Mouse (Mus musculus) thymus, postnatal 14 days (tissue): Measurements from ENCODE around the gene Pcx.

Experiments used
- DNase-seq: peaks from one replicate; pipeline ENCODE4 v3.0.0; 2021

The Pcx gene

DNA sequence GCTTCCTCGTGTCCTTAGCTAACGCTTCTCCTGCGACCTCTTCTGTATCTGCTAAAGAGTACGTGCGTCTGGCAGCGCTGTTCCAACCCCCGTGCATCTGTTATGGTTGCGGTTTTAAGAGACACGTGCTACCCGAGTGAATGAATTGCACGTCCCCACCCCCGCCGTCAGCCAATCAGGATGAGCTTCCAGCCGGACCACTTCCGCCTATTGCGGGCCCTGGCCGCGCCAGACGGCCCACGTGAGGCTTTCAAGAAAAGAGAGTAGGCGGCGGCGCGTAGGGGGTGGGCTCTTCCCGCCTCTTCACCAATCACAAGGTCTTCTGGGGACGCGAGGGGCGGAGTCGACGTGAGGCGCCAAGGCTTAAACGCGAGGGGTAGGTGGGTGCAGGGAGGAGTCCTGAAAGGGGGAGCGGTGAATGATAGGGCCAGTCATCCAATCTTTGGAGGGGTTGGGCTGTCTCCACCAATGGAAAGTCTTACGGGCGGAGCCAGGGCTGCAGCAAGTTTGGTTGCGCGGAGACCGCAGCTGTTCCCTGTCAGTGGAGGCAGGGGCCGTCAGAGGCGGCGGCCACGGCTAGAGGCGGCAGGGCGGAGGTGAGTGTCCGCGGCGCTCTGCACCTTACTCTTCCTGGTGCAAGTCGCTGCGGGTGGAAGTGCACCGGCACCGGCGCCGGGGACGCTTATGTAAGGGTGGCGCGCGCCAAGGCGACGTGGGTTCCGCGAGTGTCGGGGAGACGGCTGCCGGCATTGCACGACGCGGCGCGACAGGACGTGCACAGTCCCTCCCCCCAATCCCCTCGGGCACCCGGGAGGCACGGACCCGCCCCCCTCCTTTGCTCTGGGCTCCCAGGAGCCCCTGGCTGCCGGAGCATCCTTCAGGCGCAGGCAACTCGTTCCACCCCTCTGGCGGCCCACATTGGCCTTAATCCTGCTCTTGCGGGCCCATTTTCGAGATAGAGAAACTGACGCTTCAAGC lies at the start of gene Pcx:
Pcx (plus strand) TSS at position 487 of the 978 bp plus-strand sequence.
- peak; percentile 97 for DNase-seq

DNA sequence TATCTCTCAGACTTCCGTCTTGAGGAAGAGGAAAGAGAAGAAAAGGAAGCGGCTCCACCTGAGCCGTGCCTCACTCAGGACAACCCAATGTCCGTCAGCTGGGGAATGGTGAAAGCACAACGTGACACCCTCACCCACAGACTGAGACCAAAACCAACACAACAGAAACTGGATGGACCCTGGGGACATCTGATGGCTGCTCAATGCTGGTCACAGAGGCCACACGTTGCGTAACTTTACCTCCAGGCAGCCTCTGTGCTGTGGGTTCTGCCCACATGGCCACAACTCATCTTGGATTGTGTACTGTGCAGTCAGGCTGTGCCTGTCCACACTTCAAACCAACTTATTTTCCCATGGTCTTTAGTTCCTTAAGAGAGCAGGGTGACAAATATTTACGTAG lies 48.3 kb upstream of the Pcx start:
- DNase-seq: no peak

DNA sequence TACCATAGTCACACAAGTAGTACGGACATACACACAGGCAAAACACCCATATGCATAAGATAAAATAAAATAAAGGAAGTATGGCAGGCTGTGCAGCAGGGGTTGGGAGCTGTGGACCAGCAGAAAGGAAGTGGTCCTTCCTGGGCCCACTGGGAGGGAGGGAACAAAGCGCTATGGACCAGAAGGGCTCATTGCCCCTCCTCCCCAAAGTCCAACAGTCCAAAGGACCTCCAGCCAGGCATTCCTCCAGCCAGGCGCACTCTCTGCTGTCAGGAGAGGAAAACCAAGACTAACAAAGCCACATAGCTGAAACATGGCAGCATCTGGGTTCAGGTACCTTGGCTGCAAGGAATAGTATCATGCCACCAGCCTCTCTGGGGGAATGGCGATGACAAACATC lies 45.6 kb upstream of the Pcx start:
- no peak for DNase-seq

GRCm38 (mm10) chr19:4468363-4468762 lies 41.9 kb upstream of the Pcx start:
- peak; percentile 34 for DNase-seq

DNA sequence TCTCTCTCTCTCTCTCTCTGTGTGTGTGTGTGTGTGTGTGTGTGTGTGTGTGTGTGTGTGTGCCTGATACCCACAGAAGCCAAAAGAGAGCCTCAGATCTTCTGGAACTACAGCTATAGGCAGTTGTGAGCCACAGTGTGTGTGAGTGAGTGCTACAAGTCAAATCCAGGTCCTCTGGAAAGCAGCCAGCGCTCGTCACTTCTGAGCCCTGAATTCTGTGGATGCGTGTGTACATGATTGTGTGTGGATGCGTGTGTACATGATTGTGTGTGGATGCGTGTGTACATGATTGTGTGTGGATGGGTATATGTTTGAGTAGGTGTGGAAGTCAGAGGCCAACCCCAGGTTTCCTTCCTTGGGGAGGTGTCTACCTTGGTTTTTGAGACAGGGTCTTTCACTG lies 36.7 kb upstream of the Pcx start:
- no peak for DNase-seq

- no peak for DNase-seq
Observed at GRCm38 (mm10) chr19:4474739-4475138, 35.5 kb upstream of the Pcx start.

GRCm38 (mm10) chr19:4475224-4475925 lies 34.9 kb upstream of the Pcx start:
- peak; percentile 54 for DNase-seq

DNA sequence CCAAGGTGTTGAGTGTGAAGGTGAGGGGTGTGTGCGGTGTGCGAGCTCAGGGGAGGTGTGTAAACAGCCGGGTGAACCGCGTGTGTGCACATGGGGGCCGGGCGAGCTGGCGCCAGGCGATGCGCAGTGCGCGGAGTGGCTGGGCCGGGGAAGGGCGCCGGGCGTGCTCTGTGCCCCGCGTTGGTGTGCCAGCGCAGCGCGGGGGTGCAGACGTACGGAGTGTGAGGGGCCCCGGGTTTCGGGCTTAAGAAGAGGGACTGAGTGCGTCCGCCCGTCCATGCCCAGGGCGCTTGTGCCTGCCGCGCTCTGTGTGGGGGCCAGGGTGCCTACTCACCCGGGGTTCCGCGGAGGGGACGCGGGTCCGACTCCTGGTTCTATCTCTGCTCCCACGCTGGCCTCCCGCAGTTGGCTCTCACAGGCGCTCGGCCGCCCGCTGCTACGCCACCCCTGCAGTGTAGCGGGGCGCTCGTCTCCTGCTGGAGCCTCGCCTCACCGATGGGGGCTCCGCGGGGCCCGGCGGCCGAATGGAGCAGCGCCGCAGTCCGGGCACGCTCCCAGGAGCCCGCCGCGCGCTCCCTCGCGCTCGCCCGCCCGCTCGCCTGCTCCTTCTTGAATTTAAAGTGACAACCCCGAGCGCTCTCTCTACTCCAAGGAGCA lies 33.5 kb upstream of the Pcx start:
- no peak for DNase-seq

- DNase-seq: no peak
Observed at GRCm38 (mm10) chr19:4477345-4478189, 32.7 kb upstream of the Pcx start, which contains the start of gene Syt12. Syt12 (minus strand) TSS chr19:4477447.

DNA sequence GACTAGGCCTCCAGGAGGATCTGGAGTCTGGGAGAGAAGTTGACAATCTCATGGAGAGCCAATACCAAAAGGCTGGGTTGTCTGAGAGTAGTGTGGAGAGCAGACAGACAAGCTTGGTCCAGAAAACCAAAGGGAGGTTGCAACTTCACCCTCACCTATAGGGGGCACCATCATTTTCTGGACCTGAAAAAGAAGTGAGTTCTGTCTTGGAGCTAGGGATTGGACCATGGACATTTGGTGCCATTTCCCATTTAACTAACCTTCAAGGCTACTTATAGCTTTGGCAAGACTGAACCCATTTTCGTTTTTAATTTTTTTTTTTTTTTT lies 32.1 kb upstream of the Pcx start:
- DNase-seq: no peak

GRCm38 (mm10) chr19:4480041-4480440 lies 30.2 kb upstream of the Pcx start:
- no peak for DNase-seq

GRCm38 (mm10) chr19:4481326-4481725 lies 28.9 kb upstream of the Pcx start:
- DNase-seq: no peak

DNA sequence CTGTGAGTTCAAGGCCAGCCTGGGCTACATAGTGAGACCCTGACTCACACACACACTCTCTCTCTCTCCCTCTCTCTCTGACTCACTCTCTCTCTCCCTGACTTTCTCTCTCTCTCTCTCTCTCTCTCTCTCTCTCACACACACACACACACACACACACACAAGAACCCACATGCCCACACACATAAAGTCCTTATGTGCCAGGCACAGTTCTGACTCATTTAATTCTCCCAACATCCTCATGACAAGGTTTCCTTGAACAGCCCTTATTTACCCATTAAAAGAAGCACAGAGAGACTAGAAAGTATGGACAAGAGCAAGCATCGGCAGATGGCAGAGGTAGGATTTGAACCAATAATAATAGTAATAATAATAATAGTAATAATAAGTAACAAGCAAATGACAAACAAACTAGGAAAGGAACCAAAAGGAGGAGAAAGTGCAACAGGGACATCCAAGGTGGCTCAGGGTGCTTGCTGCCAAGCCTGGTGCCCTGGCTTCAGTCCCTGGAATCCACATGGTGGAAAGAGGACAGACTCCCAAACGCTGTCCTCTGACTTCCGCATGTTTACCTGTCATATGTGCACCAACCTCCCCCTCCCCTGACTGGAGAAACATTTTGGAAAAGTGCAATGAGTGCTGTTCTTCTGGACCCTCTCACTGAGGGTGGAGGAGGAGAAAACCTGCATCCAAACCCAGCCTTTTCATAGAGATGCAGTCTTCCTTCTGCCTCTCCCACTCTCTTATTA lies 28.0 kb upstream of the Pcx start:
- DNase-seq: no peak

- no peak for DNase-seq
Observed at GRCm38 (mm10) chr19:4485006-4485405, 25.3 kb upstream of the Pcx start.

DNA sequence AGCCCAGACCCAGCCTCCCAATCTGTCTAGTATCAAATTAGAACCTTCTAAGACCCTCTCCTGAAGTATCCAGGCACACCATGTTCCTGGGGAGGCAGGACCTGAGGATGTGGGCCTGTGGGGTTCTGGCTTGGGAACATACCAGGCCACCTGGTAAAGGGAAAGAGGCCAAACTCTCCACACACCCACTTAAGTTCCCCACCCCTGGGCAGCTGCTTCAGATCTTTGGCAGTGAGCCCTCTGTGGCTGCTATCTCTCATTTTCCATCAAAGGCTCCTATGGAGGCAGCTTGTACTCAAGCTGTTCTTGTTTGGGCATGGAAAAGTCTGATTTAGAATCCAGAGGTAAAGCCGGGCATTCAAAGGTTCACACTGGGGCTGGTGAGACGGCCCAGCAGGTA lies 22.4 kb upstream of the Pcx start:
- DNase-seq: no peak

- no peak for DNase-seq
Observed at GRCm38 (mm10) chr19:4491080-4491695, 19.1 kb upstream of the Pcx start.

GRCm38 (mm10) chr19:4492526-4493296 lies 17.6 kb upstream of the Pcx start:
- no peak for DNase-seq

GRCm38 (mm10) chr19:4494707-4495106 lies 15.6 kb upstream of the Pcx start:
- no peak for DNase-seq

GRCm38 (mm10) chr19:4495814-4496213 lies 14.5 kb upstream of the Pcx start:
- no peak for DNase-seq

GRCm38 (mm10) chr19:4496535-4497262 lies 13.6 kb upstream of the Pcx start:
- DNase-seq: no peak
